Mouse (Mus musculus) embryo, embryonic 9.5 days (tissue): ENCODE measurements at regions not wholly inside any gene's neighbourhood (a gene's known extent, or its start where the extent isn't known, plus 50 kb on each side); places are given as distances from the start of the nearest gene placed in this dataset.

ENCODE experiments used
- DNase-seq: peaks from one replicate; pipeline ENCODE4 v3.0.0-alpha.2; 2017; ENCODE audit errors: extremely low spot score

DNA sequence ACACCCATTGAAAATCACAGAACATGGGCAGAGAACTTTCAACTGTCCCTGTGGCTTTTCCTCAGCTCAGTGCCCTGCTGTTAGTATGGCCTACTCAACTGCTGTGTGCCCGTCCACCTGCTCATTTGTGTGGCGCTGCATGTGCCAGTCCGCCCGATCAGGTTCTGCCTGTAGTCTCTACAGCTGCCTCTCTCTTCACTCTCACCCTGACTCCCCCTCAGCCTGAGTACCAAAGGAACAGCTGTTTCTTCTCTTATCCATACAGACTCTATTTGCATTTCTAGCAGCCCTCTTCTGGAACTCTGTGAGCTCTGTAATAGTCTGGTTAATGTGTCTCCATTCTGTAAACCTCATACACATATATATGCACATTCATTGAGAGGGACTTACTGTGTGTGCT, 329.1 kb upstream of the Spred2 start:
- no peak for DNase-seq

DNA sequence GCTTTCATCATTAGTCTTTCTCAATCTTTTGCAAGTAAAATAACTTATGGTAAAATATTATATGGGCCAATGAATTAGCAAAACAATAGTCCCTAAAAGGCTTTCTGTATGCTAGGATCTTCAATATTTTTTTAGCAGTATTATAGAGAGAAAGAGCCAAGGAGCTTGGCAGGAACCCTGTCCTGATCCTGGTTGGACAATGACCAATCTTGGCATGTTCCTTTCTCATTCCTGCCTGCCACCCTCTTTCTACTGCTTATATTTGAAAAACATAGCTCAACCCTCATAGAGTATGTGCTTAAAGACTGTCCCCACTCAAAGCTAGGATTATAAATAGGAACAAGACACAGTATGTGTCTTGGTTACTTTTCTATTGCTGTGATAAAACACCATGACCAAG, 327.8 kb upstream of the Spred2 start:
- no peak for DNase-seq

DNA sequence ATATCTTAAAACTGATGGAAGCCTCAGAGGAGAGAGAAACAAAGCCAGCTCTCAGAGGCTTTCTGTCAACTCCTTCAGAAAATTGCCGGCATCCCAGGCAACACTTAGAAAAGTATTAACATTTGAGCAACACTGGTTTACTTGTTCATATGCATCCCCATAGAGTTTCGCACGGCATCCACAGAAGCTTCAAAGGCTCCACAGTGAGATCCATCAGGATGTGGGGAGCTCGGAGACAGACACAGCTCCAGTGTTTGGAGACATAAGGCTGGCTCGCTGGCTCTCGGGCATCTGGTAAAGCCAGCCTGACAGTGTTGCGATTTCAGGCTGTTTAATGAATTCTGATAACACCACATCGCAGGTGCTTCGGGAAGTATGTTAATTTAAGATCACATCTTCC, 324.7 kb upstream of the Spred2 start:
- no peak for DNase-seq

DNA sequence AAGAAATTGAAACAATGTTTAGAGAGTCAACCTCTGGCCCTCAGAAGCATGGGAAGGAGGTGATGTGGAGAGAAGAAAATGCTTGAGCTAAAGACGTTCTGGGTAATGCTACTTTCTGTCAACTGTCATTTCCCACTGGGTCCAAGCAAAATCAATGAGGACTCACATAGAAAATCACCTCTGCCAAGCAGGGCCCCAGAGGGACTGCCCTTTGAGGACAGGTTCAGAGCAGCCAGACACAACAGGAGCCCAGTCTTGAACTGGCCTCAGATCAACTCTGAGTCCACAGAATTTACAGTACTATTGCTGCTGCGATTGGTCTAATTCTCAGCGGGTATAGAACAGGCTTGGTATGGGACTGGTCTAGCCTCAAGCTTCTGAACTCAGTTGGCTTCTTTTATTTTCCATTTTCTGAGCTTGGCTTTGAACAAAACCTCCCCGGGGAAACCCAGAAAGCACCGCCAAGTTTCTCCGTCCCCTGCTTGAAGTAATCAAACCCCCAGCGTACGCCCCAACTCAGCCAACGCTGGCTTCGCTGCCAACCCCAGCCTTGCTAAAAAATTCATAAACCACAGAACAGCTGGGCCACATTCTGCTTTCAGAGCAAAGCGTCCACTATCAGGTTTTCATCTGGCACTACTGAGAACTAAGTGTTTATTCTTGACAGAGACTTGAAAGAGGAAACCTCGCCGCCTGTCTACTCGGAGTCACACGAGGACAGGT, 322.8 kb upstream of the Spred2 start:
- DNase-seq: no peak

DNA sequence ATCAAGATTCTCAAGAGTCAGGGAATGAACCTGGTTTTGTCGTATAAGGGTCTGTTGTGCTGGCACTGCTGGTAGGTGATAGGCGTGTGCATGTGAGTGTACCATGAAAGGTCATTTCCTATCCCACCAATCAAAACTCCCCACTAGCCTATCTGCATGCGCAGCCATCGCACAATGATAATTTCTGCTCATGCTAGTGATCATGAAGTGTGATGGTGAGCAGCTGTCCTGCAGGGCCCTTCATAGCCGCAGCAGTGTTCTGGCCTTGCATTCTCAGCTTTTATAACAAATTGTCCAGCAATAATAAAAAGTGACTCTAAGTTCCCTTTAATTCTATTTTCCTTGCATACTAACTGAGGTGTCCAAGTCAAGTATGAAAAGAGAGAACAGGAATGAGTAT, 321.7 kb upstream of the Spred2 start:
- no peak for DNase-seq

DNA sequence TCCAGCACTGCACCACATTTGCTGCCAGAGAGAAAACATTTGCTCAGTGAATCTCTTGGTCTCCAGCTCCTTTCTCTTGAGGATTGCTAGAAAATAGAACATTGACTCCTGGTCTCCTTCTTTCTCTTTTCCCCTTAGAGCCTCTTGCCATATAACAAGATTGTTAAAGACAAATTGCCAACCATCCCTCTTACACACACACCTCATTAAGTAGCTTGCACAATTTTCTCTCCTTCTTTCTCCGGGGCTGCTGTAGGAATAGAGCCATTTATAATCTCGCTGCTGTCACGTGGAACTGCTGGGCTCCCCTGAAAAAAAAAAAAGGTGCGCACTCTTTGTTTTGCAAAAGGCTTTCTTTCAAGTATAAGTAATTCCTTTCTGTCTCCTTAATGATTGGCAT, 318.6 kb upstream of the Spred2 start:
- no peak for DNase-seq

DNA sequence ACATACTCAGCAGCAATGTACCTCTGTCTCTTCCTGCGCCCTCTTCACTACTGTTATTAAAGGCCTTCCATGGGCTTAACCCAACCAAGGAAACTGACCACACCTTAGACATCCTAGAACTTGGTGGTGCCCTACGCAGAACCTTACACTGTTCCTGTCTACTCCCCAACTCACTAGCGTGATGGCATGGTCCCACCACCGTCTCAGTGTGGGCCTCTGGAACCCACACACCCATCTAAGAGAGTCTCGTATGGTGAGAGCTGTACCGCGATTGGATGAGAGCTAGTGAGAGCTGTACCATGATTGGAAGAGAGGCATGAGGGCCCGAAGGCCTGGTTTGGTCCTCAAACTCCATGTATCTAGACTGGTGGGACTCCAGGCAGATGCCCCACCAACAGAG, 317.2 kb upstream of the Spred2 start:
- no peak for DNase-seq

DNA sequence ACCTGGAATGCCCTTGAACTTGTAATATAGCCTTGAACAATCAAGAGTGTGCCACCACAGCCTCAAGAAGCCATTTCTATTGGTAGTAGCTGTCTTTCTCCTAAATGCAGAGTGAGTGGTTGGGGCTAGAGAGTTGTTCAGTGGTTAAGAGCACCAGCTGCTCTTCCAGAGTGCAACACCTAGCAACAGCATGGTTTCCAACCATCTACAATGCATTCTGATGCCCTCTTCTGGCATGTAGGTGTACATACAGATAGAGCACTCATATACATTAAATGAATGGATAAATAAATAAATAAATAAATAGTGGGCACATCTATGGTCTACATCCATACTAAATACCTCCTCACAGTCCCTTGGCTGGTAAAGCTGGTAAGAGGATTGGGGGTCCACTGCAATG, 316.2 kb upstream of the Spred2 start:
- no peak for DNase-seq

DNA sequence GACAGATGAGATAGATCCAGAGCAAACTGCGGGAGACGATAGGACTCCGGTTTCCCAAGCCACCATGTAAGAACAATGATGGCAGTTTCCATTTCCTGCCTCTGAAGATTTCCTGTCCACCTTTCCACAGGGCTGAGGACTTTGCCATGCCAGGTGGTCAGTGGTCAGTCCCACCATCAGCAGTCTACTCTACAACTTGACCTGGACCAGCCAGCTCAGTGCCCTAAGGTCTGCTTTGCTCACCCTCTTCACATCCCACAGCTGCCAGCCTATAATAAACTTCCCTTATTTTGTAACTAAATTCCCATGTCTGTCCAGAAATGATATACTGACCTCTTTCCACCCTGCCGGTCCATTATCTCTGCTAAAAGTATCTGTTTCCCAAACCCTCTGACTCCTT, 315.7 kb upstream of the Spred2 start:
- no peak for DNase-seq

DNA sequence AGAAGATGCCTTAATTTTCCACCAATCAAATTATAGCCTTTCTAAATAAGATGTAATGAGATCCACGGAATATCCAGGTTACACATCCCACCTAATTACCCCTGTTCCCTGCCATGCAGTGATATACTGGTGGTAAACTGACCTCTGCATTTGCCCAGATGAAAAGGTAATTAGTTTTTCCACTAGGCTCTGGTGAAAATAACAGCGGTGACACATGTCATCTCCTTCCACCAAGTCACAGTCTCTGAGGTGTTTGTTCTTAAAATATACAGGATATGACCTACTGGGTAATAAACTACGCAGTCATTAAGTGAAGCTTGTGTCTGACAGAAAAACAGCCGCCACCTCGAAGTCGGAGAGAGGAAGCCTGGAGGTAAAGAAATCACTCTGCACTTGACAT, 313.6 kb upstream of the Spred2 start:
- DNase-seq: no peak

DNA sequence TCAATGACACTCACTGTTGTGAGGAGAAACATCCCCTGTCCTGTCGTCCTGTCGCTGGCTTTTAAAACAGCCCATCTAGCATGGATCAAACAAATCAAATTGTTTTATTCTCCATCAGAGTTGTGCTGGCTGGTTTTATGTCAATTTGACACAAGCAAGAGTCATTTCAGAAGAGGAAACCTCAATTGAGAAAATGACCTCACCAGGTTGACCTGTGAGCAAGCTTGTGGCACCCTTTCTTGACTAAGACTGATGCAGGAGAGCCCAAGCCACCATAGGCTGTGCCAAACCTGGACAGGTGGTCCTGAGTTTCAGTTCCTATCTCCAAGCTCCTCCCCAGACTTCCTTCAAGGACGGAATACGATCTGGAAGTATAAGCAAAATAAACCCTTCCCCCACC, 313.0 kb upstream of the Spred2 start:
- DNase-seq: no peak

DNA sequence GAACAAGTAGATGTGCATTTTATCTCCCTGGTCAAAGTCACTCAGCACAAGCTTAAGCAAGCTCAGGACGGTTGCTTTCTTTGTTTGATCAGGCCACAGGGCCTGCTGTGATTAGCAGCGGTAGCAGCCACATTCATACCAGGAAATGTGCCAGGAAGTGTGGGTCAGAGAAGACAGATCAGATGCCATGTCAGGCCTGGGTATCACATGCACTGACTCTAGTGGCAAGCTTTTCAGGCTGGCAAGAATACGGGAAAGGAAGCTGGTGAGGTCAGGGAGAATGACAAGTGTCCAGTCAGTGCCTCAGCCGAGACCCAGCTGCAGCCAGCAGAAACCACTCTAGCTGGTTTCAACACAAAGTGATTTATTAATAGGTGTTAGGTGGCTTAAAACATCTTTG, 307.7 kb upstream of the Spred2 start:
- no peak for DNase-seq

DNA sequence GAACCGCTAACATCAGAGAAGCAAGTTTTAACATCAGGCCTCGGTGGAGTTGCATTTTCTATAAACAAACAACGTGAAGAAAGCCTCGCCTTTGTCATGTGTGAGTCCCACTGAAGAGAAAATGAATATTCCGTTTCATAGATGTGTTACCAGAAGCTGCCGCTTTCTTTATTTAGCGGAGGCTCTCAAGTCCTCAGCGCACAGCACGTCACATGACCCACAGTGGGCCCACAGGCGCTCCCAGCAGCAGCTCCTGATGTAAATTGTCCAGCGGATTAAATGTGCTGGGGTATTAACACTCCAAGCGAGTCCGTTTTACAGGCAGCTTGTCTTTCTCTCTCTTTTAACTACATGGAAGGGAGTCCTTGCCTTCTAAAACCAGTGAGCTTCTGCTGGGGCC, 304.7 kb upstream of the Spred2 start:
- no peak for DNase-seq

DNA sequence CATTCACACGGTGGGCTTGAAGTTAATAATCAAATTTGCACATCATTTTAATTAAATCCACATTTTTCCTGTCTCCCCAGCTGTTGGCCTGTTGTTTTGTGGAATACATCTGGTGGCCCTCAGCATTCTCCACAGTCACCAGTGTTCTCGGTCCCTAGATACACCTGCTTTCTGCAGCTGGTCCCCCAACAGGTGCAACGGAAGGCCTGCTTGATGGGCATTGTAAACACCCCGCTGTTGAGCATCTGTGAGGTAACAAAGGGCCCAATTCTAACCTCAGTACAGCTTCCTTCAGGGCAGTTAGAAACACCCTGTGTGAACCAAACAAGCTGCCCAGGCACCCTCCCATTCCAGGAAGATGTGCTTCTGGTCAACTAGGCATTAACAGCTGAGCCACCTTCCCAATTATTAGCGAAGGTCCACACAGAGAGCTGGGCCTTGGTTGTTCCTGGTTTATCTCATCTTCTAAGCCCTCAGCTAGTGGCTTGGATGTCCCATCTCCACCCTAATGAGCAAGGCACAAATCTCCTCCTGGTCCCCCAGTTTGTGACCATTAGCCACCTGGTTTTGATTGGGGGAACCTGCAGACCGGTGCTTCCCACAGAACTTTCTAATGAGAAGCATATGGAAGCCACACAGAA, 293.0 kb upstream of the Spred2 start:
- no peak for DNase-seq

DNA sequence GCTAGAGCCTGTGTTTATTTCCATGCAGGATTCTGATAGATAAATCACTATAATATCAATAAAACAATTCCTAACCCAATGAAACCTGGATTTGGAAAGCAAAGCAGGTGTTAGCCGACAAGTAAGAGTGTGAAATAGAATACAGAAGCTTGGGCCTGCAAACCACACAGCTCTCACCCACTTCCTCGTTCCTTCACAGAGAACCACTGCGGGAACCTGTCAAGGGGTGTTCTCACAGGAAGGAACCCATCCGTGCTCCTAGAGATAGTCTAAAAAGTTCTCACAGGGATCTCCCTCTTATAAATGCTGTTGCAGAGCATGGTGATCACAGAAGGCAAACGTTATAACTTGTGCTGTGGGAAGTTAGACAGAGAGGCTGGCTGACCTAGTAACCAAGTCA, 291.7 kb upstream of the Spred2 start:
- no peak for DNase-seq

DNA sequence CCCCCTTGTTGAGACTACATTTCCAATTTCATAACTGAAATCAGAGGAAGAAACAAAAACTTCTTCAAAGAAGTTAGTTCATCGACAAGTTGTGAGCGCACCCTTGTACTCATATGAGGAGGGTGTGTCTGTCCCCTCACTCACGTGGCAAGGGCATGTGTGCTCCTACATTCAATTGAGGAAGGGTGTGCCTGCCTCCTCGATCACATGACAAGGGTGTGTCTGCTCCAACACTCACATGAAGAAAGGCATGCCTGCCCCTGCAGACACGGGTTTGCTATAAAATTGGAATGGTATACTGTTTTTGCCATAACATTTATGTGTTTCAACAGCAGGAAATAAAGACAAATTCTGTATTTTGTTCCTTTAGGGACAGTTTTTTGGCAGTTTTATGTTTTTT, 290.6 kb upstream of the Spred2 start:
- DNase-seq: no peak

DNA sequence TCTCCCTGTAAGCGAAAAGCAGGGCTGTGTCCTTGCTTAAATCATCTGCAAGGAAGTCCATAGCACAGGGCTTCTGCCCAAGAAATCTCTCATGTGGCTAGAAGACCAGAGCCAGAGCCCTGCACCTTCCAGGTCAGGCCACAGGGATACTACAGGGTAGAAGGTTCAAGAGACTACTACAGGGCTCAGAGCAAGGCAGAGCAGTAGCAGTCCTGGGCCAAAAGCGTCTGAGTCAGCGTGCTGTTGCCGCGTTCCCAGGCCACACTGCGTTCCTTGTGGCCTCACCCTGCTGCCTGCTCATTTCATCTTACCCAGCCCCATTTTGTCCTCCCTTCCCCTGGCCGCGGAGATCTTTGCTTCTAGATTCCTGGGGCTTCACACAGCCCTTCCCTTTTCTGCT, 283.0 kb upstream of the Spred2 start:
- DNase-seq: no peak

DNA sequence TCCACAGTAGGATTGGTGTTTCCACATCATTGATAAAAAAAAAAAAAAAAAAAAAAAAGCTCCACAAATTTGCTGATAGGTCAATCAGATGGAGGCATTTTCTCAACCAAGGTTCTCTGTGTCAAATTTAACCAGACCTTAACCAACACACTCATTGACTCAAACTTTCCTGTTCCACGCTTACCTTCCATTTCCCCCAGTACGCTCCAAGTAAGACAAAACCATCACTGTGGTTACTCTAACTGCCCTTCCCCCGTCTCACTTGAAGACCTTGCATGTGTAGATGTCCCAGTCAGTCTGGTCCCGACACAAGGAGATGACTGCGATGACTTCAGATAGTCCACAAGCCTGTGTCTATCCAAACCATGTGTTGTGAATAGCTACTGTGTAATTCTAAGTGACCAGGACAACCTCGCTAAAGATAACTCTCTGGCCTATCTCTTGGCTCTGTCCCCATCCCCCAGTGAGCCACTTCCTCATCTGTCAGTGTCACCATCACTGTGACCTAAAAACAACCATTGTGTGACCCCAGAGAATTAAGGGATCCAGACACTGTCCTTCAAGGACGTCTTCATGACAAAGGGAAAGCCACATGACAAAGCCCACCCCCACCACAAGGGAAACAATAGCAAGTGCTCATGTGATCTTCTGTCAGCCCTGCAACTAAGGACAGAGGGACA, 279.9 kb upstream of the Spred2 start:
- DNase-seq: peak; percentile 33

DNA sequence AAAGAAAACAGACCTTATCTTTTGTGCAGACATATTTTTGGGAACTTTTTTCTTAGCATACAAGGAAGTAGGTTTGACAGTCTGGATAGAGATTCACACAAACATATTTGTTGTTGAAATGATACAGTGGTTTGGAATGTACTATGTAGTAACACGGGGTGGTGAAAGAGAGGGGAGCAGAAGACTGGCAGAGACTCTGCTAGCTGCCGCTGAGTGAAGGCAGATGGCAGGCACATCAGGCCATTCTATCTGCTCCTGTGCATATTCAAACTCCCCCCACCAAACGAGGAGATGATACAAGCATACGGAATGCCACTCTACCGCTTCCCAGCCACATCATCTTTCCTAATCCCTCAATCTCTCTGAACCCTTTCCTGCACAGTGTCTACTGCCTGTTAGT, 279.1 kb upstream of the Spred2 start:
- no peak for DNase-seq

DNA sequence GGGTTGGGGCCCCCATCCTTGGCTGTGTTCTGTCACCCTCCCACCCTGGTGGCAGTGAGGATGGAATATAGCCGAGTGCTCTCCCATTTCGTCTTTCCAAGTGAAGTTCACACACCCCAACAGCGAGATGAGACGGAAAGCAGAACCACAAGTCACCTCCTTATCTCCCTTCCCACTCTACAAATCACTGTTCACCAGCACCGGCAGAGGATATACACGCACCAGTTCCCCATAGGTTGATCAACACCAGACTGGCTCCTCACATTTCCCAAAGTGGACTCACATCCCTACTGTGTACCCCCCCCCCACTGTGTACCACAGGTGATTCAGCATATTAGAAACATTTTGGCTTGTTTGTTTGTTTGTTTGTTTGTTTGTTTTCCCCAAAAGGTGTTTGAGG, 272.7 kb upstream of the Spred2 start:
- no peak for DNase-seq

DNA sequence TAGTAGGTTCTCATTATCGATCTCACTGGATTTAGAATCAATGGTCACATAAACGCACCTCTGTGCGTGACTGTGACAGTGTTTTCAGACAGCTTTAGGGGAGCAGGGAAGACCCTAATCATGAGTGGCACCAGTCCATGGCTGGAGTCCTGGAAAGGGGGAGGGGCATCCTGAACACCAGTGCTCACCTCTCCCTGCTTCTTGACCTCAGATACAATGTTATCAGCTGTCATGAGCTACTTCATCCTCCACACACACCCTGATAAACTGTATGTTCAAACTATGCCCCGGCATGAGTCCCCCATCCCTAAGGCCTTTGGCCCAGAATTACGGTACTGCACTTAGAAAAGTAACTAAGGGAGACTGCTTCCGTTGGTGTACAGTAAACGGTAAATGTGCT, 272.2 kb upstream of the Spred2 start:
- no peak for DNase-seq

DNA sequence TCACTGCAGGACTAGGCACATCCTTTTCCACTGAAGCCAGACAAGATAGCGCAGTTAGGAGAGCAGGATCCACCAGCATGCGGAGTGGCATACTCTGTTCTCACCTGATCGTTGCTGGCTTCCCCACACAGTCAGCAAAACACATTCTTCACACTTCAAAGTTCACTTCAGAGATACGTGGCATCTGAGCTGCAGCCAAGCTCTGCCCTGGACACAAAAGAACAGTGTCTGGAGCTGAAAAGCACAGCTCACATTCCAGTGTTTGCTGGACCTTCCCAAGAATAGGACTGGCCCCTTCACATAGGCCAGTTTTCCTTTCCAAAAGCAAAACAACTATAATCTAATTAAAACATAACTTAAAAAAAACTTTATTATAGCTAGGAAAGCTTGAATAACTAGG, 264.7 kb upstream of the Spred2 start:
- DNase-seq: no peak

DNA sequence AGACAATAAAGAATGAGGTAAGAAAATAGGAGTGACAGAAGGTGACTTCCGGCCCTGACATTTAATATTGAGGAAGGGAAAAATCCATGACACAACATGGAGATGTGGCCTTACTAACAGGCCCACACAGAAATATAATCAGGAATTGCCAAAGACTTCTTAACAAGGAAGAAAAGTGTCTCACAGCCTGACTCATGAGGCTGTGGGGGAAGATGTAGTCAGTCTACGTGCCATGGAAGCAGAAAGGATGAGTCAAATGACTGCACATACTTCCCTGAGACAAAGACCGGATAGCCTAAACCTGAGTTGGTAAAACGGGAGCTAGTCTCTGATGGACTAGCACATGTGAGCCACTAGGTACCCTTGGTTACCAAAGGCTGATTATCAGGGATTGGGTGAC, 257.4 kb upstream of the Spred2 start:
- no peak for DNase-seq
